Mouse (Mus musculus): ENCODE measurements around the gene Ifna15.
"Not testable (repeated sequence)": the region's sequence is repeated elsewhere in the genome, so short reads cannot be mapped to it uniquely, and the experiment has no call there.

The Ifna15 gene

DNA sequence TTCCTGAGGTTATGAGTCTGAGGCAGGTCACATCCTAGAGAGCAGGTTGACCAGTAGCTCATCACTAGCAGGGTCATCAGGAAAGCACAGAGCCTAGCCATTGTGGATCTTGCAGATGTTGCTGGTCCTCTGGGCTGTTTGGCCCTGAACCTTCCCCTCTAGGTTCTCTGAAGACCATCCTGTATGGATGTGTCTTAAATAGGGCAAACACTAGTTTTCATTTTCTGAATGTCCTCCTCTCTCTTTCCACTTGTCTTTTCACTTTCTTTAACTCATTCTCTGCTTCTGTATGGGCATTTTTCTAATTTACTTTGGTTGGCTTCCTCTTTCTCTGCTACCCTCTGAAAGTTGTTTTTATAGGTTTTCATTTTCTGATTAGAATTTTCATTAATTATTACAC, at the start of gene Ifna15:
Ifna15 (minus strand) TSS at position 101 of the 400 bp plus-strand sequence.
- DNase-seq (ENCODE audit: low spot score): not testable (repeated sequence)

DNA sequence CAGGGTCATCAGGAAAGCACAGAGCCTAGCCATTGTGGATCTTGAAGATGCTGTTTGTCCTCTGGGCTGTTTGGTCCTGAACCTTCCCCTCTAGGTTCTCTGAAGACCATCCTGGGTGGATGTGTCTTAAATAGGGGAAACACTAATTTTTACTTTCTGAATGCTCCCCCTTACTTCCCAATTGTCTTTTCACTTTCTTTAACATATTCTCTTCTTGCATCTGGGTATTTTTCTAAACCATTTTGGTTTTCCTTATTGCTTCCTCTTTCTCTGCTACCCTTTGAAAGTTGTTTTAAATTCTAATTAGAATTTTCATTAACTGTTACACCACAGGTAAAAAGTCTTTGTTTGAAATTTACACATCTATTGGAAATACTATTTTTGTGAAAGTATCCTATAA, 45.2 kb upstream of the Ifna15 start, which contains the start of gene Ifna12:
Ifna12 (minus strand) TSS at position 101 of the 400 bp plus-strand sequence.
- DNase-seq (ENCODE audit: low spot score): no peak

DNA sequence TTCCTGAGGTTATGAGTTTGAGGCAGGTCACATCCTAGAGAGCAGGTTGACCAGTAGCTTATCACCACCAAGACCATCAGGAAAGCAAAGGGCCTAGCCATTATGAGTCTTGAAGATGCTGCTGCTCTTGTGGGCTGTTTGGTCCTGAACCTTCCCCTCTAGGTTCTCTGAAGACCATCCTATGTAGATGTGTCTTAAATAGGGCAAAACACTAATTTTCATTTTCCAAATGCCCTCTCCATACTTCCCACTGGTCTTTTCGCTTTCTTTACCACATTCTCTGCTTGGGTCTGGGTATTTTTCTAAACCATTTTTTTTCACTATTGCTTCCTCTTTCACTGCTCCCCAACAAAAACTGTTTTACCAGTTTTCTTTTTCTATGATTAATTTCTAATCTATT, 34.2 kb upstream of the Ifna15 start, which contains the start of gene Ifna9:
Ifna9 (minus strand) TSS at position 101 of the 400 bp plus-strand sequence.
- DNase-seq (ENCODE audit: low spot score): no peak

DNA sequence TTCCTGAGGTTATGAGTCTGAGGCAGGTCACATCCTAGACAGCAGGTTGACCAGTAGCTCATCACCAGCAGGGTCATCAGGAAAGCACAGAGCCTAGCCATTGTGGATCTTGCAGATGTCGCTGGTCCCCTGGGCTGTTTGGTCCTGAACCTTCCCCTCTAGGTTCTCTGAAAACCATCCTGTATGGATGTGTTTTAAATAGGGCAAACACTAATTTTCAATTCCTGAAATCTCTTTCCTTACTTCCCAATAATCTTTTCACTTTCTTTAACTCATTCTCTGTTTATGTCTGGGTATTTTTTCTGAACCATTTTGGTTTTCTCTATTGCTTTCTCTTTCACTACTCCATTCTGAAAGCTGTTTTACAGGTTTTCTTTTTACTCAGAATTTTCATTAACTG, 13.7 kb upstream of the Ifna15 start, which contains the start of gene Ifna14:
Ifna14 (minus strand) TSS at position 101 of the 400 bp plus-strand sequence.
- DNase-seq (ENCODE audit: low spot score): no peak

DNA sequence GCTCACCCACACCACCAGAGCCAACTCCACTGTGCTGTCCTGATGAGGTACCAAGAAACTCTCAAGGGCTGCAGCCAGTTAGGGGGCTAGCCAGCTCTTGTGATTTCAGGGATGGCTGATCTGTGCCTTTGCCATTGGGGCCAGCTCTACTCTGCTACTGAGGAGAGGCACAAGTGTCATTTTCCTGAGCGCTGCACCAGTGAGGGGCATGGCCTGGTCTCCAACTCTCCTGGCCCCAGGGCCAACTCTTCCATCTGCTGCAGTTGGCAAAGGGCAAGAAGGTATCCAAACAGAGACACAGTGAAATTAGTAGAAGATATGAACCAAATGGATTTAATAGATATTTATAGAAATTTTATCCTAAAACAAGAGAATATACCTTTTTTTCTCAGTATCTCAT, 3.7 kb upstream of the Ifna15 start:
- no peak for DNase-seq (ENCODE audit: low spot score)

DNA sequence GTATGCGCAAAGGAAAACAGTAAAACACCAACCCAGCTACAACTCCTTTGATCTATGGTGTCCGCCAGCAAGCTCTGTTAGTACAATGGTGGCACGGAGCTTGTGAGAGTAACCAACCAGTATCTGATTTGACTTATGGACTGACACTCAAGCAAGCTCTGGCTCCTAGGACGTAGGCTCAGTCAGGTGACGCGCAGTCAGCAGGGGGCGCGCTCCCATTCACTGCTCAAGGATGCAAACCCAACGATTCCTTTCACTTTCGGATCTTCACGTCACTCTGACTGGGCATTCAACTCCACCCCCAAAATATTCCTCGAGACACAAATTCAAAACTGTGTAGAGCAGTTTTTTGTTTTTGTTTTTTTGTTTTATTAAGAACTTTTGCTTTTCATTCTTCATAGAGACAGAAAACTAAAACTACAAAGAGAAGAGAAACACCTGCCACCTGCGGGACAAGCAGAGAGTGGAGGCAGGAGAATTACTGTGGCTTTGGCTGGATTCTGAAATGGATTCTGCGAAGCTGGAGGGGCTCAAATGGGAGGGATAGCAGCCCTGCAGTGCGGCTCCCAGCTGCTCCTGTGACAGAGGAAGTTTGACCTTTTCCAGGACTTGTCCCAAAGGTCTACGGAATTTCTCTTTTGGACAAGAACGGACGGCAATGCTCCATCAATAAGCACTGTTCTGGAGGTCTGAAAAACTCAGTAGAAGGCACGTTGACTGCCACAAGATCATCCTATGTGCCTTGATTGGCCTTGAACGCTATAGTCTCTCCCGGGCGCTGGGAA, 7.7 kb downstream of the Ifna15 start:
- DNase-seq (ENCODE audit: low spot score): peak; percentile 83

DNA sequence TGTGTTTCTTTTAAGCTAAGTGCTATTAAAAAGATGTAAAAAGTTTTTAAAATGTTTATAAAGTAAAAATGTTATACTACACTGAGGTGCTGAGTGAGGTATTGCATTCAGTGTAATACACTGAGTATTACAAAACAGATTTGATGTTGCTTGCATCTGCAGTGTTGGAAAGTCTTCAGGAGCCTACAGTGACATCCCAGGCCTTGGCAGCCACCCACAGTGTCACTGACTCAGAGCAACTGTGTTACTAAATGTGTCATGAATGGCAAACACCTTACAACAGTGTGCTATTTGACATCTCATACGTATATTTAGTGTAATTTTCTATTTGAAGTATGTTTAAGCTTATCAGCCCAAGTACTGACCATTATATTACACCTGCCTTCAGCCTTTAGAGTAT, 10.1 kb downstream of the Ifna15 start:
- no peak for DNase-seq (ENCODE audit: low spot score)

DNA sequence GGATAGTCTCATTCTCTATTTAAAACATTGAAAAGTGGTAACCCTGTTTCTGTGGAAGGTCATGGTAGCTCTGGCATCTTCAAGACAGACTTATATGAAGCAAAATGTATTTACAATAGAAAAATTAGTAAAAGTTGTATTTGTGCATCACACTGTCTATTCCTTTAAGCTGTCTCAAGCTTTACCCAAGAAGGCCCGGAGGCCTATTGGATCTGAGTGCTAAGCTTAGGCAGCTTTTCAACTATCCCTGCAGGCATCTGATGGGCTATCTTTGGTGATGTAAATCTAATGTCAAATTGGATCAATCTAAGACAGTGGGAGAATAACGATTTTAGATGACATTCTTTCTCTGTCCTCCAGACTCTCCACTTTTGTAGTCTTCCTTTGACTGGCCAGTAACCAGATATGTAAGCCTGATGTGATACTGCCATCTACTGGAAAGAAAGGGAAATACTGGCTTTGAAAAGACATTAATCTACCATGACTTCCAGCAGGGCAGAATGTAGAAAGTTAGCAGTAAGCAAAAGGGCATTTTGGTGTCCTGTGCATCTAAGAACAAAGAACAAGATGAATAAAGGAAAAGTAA, 14.3 kb downstream of the Ifna15 start:
- DNase-seq (ENCODE audit: low spot score): peak; percentile 89

DNA sequence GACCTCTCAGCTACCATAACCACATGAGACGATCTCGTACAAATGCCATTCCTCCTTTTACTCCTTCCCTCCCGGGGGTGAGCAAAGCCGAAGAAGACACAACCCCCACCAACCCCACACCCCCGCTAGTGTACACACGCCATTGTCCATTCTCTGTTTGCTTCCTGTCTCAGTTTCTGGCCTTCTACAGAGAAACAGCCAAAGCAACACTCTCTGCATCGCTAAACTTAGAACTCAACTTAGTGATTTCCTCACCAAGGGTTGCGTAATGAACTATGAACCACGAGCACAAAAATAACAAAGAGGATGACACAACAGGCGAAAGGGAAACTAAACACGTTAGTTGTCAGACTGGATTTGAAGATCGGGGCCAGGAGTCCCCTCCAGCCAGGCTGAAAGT, 20.7 kb downstream of the Ifna15 start:
- DNase-seq (ENCODE audit: low spot score): no peak

DNA sequence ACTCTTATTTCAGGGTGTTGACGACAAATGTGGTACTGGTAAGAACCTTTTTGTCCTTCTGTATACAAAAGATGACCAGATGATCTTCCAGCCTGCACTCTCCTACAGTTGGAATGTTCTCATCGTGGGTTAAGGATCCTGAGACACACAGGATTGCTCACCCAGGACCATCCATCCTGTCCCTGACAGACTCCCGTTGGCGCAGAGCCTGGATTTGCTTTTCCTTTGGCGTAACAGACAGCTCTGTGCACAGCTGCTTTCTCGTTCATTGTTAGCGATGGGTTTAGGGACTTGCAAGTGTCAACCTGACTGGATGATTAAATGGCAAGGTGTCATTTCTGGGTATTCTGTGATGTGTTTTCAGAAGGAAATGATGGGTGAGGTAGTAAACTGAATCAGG, 21.4 kb downstream of the Ifna15 start:
- DNase-seq (ENCODE audit: low spot score): no peak

DNA sequence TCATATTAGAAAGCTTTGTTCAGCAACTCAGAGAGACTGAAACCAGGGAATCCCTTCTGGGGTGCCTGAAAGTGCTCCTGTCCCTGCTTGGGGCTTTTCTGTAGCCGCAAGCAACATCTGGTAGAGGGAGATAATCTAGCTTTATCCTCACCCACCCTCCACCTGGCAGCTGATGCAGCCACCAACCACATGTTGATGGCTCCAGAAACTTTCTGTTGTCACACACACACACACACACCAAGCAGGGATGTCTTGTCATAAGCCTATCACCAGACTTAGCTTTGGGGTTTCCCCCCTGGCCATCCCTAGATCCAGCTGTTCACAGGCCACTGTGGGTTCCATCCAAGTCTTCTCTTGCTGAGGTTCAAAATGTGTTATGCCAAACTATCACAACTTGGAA, 22.3 kb downstream of the Ifna15 start:
- no peak for DNase-seq (ENCODE audit: low spot score)

DNA sequence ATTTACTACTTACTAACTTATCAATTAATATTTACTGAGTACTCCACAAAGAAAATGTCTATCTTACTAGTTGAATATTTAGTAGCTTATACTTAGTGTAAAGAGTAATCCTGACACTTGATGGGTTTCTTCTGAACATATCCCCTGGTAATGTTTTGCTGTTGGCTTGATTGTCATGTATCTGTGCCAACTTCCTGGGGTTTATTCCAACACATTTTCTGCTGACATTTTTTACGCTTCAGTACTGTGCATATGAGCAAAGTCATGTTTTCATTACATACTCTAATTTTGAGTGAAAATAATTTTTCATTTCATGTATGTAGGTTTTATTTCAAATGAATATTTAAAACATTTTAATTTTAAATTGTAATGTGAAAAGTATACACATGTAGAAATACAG, 23.1 kb downstream of the Ifna15 start:
- DNase-seq (ENCODE audit: low spot score): no peak

DNA sequence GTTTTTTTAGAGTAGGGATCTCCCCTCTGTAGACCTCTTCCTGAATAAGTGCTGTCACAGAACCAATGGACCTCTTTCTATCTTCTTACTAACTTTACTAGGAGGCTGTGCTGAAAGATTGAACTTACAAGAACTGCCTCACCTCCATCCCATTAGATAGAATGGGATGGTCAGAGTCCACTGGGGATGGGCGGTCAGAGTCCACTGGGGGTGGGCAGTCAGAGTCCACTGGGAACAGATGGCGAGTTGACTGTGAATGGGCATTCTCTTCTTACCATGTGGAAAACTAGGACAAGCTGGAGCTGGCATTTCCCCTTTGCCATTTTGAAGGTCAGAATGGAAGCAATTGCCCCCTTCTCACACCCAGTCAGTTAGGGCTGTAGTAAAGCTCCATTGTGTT, 24.5 kb downstream of the Ifna15 start:
- DNase-seq (ENCODE audit: low spot score): no peak

DNA sequence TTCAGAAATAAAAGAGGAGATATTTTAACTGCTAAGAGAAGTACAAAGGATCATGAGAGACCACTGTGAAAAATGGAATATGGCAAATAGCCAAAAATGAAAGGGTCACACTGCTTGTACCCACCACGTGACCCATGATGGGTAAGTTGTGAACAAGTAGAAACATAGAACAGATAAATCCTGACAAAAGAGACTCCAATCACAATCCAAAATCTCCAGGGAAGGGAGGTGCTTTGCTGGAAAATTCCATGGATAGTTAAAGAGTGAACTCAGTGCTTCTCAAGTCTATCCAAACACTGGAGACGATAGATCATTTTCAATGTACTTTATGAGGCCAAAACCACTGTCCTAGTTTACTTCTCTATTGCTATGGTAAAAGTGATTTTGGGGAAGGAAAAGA, 27.2 kb downstream of the Ifna15 start:
- DNase-seq (ENCODE audit: low spot score): no peak

DNA sequence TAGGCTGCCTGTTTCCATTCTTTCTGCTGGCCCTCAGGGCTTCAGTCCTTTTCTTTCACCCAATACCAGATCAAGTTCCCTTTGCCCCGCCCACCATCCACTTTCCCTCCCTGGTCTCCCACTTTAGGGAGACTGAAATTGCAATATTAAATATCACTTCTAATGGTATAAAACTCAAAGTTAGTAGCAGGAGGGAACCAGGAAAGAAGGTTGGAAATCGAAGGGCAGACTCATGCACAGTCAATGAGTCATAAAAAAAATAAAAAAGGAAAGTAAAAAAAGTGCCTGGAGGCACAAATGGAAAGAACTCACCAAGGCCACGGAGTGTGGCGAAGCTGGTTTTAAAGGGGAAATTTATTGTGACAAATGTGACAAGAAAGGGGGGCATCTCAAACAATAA, 27.8 kb downstream of the Ifna15 start:
- no peak for DNase-seq (ENCODE audit: low spot score)

DNA sequence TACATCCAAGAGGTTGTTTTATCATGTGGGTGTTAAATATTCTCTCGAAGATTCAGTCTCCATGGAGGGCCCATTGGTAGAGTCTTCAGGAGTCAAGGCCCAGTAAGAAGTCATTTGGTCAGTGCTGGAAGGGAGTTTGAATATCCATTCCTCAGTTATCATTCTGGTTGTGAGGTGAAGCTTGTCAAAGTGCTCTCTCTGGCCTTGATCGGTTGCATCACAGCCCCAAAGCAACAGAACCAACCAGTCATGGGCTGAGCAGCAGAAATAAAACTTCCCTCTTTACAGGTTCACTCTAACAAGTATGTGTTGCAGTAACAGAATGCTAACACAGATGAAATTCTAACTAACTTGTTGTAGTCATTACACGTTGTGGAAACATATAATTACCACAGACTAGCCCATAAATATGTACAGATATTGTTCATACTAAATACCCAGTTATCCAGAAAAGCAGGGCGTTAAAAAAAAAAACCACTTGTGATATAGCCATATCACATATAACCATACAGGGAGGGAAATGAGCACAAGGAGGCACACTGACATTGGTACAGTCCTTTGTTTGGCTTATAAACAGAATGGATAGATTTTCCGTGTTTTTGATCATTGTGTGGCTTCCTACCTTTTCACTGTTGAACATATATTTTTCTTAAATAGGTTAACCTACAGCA, 31.5 kb downstream of the Ifna15 start:
- DNase-seq (ENCODE audit: low spot score): no peak

DNA sequence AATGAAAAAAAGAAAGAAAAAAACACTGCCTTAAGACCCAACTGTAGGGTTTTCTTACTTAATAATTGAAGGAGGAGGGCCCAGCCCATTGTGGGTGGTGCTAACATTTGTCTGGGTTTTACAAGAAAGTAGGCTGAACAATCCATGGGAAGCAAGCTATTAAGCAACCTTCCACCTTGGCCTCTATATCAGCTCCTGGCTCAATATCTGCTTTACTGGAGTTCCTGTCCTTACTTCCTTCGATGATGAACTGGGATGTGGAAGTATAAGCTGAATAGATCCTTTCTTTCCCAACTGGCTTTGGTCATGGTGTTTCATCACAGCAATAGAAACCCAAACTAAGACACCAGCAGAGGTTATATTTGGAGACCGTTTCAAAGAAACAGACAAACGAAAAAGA, 32.7 kb downstream of the Ifna15 start:
- no peak for DNase-seq (ENCODE audit: low spot score)

DNA sequence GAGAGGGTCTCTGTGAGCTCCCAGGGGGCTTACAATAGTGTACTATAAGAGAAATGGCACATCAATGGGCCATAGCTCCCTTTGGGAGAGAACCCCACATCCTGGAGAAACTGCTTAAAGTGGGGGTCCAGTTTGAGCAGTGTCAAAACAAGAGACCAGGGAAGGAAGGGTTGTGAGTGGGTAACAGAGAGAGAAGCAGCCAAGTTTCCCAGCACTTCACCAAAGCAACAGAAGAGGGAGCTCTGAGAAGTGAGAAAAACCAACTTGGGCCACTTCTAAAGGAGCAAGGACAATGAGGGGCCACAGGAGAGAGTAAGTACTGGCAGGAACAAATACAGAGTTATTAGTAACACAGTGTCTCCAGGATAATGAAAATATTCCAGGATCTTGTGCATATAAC, 34.8 kb downstream of the Ifna15 start:
- DNase-seq (ENCODE audit: low spot score): peak; percentile 63

DNA sequence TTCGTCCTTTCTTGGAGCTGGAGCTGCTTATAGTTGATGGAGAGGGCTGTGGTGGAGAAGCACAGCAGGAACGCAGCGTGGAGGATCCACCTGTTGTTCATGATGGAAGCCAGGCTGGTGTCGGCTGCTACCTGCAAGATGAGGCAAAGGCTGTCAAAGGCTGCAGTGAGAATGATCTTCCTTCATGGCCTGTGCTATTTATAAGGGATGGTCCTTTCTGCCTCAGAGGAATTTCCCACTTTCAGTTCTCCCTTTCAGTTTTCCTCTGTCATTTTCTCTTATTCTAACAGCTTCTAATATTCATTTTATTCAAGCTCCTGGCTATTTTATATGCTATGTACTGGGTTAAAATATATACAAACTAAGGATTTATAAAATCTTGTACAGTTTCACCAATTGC, 35.4 kb downstream of the Ifna15 start, which contains the start of gene Ifnb1:
Ifnb1 (minus strand) TSS at position 101 of the 400 bp plus-strand sequence.
- no peak for DNase-seq (ENCODE audit: low spot score)

DNA sequence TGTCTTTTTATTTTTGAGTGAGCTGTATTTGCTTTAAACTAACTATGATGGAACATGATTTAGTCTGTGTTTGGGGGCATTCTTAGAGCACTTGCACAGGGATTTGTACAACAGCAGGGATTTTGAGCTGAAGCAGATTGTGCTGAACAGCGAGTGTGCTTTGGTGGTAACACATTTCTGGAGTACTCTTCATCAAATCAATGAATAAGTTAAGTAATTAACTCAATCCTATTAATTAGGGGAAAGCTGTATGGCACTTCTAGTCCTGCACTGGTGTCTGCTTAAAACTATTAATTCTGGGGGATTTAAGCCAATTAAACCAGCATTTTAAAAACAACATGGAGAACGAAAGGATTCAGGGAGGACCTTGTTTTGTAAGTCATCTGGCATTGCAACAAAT, 40.1 kb downstream of the Ifna15 start:
- DNase-seq (ENCODE audit: low spot score): no peak

DNA sequence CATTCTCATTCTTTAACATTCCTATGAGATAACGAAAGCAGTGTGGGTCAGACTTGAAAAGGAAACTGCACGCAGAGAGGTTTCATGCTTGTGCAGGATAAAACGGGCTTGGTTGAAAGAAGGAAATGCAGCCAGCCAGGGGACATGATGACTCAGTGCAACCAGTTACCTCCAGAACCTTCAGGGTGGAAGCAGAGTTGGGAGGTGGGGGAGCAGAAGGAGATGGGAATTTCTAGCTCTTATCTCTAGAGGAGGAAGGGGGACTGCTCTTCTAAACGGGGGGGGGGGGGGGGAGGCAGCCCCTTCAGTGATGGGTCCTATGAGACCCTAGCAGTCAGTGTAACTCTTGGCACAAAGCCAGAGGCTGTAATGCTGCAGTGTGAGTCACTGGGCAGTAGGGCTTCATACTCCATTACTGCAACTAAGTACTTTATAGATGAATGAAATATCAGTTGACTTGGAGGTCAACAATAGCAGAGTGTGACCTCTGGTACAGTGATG, 42.3 kb downstream of the Ifna15 start:
- no peak for DNase-seq (ENCODE audit: low spot score)

DNA sequence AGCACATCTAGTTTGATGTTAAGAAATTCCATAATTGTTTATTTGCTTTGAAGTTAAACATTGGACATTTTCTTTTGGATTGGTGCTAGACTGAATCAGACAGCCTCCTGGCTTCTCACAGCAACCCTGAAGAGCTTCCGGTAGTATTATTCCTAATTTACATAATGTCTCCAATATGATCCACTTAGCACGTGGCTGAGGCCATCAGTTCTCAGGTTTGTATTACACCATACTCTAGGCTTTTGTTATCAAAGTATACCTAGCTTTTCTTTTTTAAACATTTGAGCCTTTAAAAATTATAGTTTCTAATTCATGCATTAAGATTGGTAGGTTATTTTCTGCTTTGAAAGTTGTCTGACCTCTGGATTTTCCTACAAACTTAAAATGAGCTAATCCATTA, 42.8 kb downstream of the Ifna15 start:
- no peak for DNase-seq (ENCODE audit: low spot score)

DNA sequence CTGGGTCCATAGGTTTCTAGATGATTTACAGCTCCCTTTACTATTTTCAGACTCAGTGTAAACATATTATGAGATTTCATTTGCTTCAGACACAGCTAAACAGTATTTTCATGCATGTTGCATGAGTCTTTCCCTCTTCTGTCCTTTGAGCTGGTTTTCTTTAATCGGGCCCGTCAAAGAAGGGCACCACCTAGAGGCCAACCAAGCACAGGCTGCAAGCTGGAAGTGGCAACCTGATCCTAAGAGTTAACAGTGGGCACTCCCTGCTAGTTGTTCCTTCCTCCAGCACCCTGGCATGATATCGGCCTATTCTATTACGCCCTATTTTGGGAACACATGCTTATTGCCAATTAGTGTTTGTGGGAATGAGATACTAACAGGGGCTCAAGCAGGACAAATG, 43.6 kb downstream of the Ifna15 start:
- DNase-seq (ENCODE audit: low spot score): peak; percentile 67

Data from embryo, embryonic 10.5 days (tissue).